Mouse (Mus musculus): ENCODE data around the gene Tomm20. TPM values are rescaled to one million over a fixed set of nuclear protein-coding genes. Genes with fewer than 3 reads are reported as not detected.

The Tomm20 gene
- polyA plus RNA-seq, 1 experiment from 2014 or later, result 222 TPM

DNA sequence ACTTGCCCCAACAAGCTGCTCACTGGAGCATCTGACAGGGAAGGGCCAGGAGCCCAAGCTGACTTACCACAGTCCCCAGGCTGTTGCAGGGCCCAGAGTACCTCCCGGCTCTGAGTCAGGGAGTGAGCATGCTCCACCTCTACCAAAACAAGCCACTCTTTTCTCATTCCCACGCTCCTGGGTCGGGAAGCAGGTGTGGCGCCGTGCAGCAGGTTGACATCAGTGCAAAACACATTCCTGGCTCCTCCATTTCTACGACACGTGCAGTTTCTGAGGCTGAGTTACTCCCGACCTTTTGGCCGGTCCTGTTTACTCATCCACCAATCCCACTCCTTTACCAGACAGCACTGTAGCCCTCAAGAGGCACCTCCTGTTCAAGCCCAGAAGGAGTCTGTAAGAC is 37.7 kb downstream of the Tomm20 start:
- Histone ChIP-seq H3K36me3 (ENCODE audit: control insufficient read depth, insufficient read depth, low read length) (no peaks in the 10 kb centered on the region), H3K9ac (replicated peaks; ENCODE audit: low read depth, low read length) (no peak overlapping the region), H3K27me3 (ENCODE audit: control insufficient read depth, insufficient read depth, low read length) (no peaks in the 10 kb centered on the region), H3K4me1 (ENCODE audit: control insufficient read depth, insufficient read depth, low read length) (no peaks in the 10 kb centered on the region), H3K4me2 (ENCODE audit: low read depth, low read length) (no peak overlapping the region), H3K9me3 (ENCODE audit: control insufficient read depth, low read length) (no peaks in the 10 kb centered on the region), H3K27ac (ENCODE audit: low read depth, low read length) (no peak overlapping the region), H3K4me3 (ENCODE audit: low read depth, low read length) (no peak overlapping the region)
- no peak for ATAC-seq (ENCODE audit: low read depth)
- 92% methylated on average over 9 of the region's 9 CpGs for WGBS

DNA sequence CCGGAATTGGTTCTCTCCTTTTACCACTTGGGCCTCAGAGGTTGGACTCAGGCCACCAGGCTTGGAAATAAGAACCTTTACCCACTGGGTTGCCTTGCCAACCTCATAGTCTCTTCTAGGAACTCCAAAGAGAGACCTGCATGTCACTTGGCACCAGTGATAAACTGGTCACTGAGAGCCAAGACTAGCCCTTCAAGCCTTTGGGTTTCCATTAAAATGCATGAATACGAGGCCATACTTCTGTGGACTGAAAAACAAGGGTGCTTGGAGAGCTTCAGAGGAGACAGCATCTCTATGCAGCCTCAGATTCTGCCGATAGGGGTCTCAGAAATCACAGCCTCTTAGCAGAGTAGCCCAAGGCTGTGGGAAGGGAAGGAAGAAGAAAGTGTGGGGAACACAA is 38.3 kb downstream of the Tomm20 start:
- Histone ChIP-seq H3K9me3 (ENCODE audit: control insufficient read depth, low read length) (no peaks in the 10 kb centered on the region), H3K27ac (ENCODE audit: low read depth, low read length) (no peak overlapping the region), H3K27me3 (ENCODE audit: control insufficient read depth, insufficient read depth, low read length) (no peaks in the 10 kb centered on the region), H3K36me3 (ENCODE audit: control insufficient read depth, insufficient read depth, low read length) (no peaks in the 10 kb centered on the region), H3K4me1 (ENCODE audit: control insufficient read depth, insufficient read depth, low read length) (no peaks in the 10 kb centered on the region), H3K9ac (replicated peaks; ENCODE audit: low read depth, low read length) (no peak overlapping the region), H3K4me2 (ENCODE audit: low read depth, low read length) (no peak overlapping the region), H3K4me3 (ENCODE audit: low read depth, low read length) (no peak overlapping the region)
- ATAC-seq (ENCODE audit: low read depth), result peak; percentile 65; the same call in 1 of the 2 replicates
- WGBS, result 74% methylated on average over 3 of the region's 3 CpGs

DNA sequence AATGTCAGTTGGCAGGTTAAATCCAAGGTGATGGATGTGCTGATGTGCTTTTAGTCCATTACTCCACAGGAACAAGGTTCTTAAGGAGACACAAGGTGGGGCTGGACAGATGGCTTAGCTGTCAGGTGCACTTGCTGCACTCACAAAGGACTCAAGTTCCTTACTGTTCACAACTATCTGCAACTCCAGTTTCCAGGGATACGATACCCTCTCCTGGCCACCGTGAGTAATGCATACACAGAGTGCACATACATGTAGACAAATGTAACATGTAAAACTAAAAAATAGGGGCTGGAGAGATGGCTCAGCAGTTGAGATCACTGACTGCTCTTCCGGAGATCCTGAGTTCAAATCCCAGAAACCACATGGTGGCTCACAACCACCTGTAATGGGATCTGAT is 40.3 kb downstream of the Tomm20 start:
- ATAC-seq (ENCODE audit: low read depth), result no peak

DNA sequence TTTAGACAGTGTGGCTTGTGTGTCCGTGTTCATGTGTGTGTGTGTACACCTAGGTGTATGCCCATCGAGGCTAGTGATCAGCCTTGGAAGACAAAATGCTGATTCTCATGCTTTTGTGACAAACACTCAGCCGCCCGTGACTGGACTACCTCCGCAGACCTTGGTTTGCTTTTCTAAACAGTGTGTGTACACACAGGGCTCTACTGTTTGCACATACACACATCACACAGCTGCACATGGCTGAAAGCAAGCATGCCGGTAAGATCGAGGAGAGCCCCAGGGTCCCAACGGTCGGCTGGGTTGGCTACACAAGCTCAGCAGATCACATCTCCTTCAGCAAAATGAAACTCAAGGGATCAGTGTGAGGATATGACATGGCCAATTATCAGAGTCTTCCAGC is 41.7 kb downstream of the Tomm20 start:
- ATAC-seq (ENCODE audit: low read depth), result no peak
- Histone ChIP-seq H3K9me3 (ENCODE audit: control insufficient read depth, low read length) (no peaks in the 10 kb centered on the region), H3K4me1 (ENCODE audit: control insufficient read depth, insufficient read depth, low read length) (no peaks in the 10 kb centered on the region), H3K36me3 (ENCODE audit: control insufficient read depth, insufficient read depth, low read length) (no peaks in the 10 kb centered on the region), H3K27ac (ENCODE audit: low read depth, low read length) (no peak overlapping the region), H3K4me3 (ENCODE audit: low read depth, low read length) (no peak overlapping the region), H3K9ac (replicated peaks; ENCODE audit: low read depth, low read length) (no peak overlapping the region), H3K27me3 (ENCODE audit: control insufficient read depth, insufficient read depth, low read length) (no peaks in the 10 kb centered on the region), H3K4me2 (ENCODE audit: low read depth, low read length) (no peak overlapping the region)
- 87% methylated on average over 9 of the region's 9 CpGs for WGBS

More for the DNA sequence above, 40.3 kb downstream of the Tomm20 start:
- 93% methylated on average over 3 of the region's 3 CpGs for WGBS
- Histone ChIP-seq H3K9me3 (ENCODE audit: control insufficient read depth, low read length) (no peaks in the 10 kb centered on the region), H3K9ac (replicated peaks; ENCODE audit: low read depth, low read length) (no peak overlapping the region), H3K4me1 (ENCODE audit: control insufficient read depth, insufficient read depth, low read length) (no peaks in the 10 kb centered on the region), H3K36me3 (ENCODE audit: control insufficient read depth, insufficient read depth, low read length) (no peaks in the 10 kb centered on the region), H3K27ac (ENCODE audit: low read depth, low read length) (no peak overlapping the region), H3K4me3 (ENCODE audit: low read depth, low read length) (no peak overlapping the region), H3K4me2 (ENCODE audit: low read depth, low read length) (no peak overlapping the region), H3K27me3 (ENCODE audit: control insufficient read depth, insufficient read depth, low read length) (no peaks in the 10 kb centered on the region)

DNA sequence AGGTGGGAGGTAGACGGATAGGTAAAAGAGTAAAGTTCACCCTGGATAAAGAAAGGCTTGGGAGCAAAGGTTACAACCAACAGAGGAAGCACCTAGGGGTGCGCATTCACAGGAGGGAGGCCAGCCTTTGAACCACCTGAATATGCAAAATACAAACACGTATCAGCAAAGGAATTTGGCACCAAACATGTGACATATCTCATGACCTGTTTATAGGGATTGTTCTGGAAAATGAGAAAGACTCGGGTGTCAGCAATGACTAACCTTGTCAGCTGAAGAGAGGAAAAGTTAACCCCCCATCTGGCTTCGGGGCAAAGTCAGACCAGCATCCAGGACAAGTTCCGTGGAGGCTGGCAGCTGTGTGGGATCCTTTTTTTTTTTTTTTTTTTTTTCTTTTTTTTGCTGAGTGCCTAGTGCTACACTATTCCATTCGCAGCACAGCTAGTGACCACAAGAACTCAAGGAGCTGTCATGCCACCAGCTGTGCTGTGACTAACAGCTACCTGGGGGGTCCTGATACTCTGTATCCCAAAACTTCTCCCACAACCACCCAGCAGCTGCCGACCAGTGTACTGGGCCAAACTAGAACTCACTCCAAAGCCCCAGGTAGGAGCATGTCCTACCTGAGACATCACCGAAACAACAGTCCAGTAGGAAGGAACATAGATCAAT is 42.3 kb downstream of the Tomm20 start:
- no peak overlapping the region for H3K9ac ChIP-seq (replicated peaks; ENCODE audit: low read depth, low read length)
- H3K4me2 ChIP-seq (ENCODE audit: low read depth, low read length), result no peak overlapping the region
- H3K27ac ChIP-seq (ENCODE audit: low read depth, low read length), result no peak overlapping the region
- no peaks in the 10 kb centered on the region for H3K9me3 ChIP-seq (ENCODE audit: control insufficient read depth, low read length)
- no peaks in the 10 kb centered on the region for H3K4me1 ChIP-seq (ENCODE audit: control insufficient read depth, insufficient read depth, low read length)
- no peaks in the 10 kb centered on the region for H3K27me3 ChIP-seq (ENCODE audit: control insufficient read depth, insufficient read depth, low read length)
- WGBS, result 81% methylated on average over 9 of the region's 9 CpGs
- H3K36me3 ChIP-seq (ENCODE audit: control insufficient read depth, insufficient read depth, low read length), result no peaks in the 10 kb centered on the region
- H3K4me3 ChIP-seq (ENCODE audit: low read depth, low read length), result no peak overlapping the region
- ATAC-seq (ENCODE audit: low read depth), result no peak

DNA sequence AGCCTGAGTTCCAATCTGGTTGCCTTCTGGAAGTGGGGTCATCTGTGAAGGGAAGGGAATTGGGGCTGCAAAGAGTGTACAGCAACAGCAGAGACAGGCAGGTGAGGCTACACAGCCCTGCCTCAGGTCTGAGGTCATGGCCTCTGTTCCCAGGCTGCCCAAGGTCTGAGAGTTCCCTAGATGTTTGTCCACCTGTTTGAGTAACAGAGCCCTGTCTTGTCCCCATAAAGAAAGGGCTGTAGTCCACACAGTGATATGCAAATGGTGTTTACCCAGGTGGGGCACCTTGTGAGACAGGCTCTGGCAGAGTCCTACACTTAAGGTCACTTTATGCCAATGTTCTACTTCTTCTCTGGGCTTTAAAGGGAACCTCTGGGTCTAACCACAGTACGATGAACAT is 44.0 kb downstream of the Tomm20 start:
- H3K36me3 ChIP-seq (ENCODE audit: control insufficient read depth, insufficient read depth, low read length), result no peaks in the 10 kb centered on the region
- H3K27me3 ChIP-seq (ENCODE audit: control insufficient read depth, insufficient read depth, low read length), result no peaks in the 10 kb centered on the region
- no peak overlapping the region for H3K27ac ChIP-seq (ENCODE audit: low read depth, low read length)
- H3K9ac ChIP-seq (replicated peaks; ENCODE audit: low read depth, low read length), result no peak overlapping the region
- 83% methylated on average over 1 of the region's 1 CpGs for WGBS
- H3K4me1 ChIP-seq (ENCODE audit: control insufficient read depth, insufficient read depth, low read length), result no peaks in the 10 kb centered on the region
- H3K4me3 ChIP-seq (ENCODE audit: low read depth, low read length), result no peak overlapping the region
- no peaks in the 10 kb centered on the region for H3K9me3 ChIP-seq (ENCODE audit: control insufficient read depth, low read length)
- no peak overlapping the region for H3K4me2 ChIP-seq (ENCODE audit: low read depth, low read length)
- ATAC-seq (ENCODE audit: low read depth), result no peak

DNA sequence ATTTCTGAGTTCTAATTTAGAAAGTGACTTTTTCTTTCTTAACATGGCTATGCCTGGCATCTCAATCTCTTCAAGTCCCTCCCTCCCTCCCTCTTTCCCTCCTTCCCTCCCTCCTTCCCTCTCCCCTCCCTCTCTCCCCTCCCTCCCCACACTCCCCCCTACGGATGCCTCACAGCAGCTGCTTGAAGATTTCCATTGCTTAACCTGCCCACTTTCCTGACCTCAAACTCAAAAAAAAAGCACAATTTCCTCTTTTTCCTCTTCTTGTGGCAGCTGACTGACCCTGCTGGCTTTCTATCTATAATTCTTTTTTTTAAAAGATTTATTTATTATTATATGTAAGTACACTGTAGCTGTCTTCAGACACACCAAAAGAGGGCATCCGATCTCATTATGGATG is 44.6 kb downstream of the Tomm20 start:
- no peaks in the 10 kb centered on the region for H3K36me3 ChIP-seq (ENCODE audit: control insufficient read depth, insufficient read depth, low read length)
- H3K4me2 ChIP-seq (ENCODE audit: low read depth, low read length), result no peak overlapping the region
- H3K27me3 ChIP-seq (ENCODE audit: control insufficient read depth, insufficient read depth, low read length), result no peaks in the 10 kb centered on the region
- no peaks in the 10 kb centered on the region for H3K4me1 ChIP-seq (ENCODE audit: control insufficient read depth, insufficient read depth, low read length)
- H3K4me3 ChIP-seq (ENCODE audit: low read depth, low read length), result no peak overlapping the region
- 65% methylated on average over 2 of the region's 2 CpGs for WGBS
- H3K27ac ChIP-seq (ENCODE audit: low read depth, low read length), result no peak overlapping the region
- ATAC-seq (ENCODE audit: low read depth), result no peak
- no peaks in the 10 kb centered on the region for H3K9me3 ChIP-seq (ENCODE audit: control insufficient read depth, low read length)
- H3K9ac ChIP-seq (replicated peaks; ENCODE audit: low read depth, low read length), result no peak overlapping the region

DNA sequence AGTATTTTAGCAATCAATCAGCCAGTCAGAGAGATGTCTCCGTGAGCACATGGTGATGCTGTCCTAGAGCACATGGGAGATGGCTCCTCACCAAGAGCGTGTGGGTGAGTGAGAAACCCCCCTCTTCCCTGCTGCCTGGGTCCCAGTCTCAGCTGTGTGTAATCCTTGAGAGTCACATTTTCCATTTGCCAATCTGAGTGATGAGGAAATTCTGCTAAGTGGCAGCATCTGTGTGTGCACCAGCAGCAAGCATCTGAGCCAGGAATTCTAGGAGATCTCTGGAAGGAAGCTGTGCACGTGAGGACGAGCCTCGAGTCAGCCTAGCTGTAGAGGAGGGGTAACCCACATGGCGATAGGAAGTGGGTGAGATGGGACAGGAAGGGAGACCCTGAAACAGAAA is 50.5 kb downstream of the Tomm20 start:
- Histone ChIP-seq H3K27ac (ENCODE audit: low read depth, low read length) (no peak overlapping the region), H3K9ac (replicated peaks; ENCODE audit: low read depth, low read length) (no peak overlapping the region), H3K4me1 (ENCODE audit: control insufficient read depth, insufficient read depth, low read length) (no peaks in the 10 kb centered on the region), H3K36me3 (ENCODE audit: control insufficient read depth, insufficient read depth, low read length) (no peaks in the 10 kb centered on the region), H3K4me2 (ENCODE audit: low read depth, low read length) (no peak overlapping the region), H3K27me3 (ENCODE audit: control insufficient read depth, insufficient read depth, low read length) (no peaks in the 10 kb centered on the region), H3K4me3 (ENCODE audit: low read depth, low read length) (no peak overlapping the region), H3K9me3 (ENCODE audit: control insufficient read depth, low read length) (no peaks in the 10 kb centered on the region)
- no peak for ATAC-seq (ENCODE audit: low read depth)
- WGBS, result 59% methylated on average over 6 of the region's 6 CpGs

DNA sequence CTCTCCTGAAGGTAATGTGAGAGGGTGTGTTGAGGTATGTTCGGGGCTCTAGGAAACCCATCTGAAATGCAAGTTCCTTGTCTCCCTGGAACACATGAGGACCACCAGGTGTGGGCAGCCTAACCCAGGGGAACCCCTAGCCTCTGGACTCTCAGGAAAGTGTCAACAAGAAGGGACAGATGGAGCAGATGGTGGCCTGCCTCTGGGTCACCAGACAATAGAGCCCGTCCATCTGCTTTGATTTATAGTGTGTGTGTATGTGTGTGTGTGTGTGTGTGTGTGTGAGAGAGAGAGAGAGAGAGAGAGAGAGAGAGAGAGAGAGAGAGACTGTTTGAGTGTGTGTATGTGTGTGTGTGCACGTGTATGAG is 58.0 kb downstream of the Tomm20 start:
- no peaks in the 10 kb centered on the region for H3K27me3 ChIP-seq (ENCODE audit: control insufficient read depth, insufficient read depth, low read length)

More for the DNA sequence above, 58.0 kb downstream of the Tomm20 start:
- Histone ChIP-seq H3K4me3 (ENCODE audit: low read depth, low read length) (no peak overlapping the region), H3K9me3 (ENCODE audit: control insufficient read depth, low read length) (no peaks in the 10 kb centered on the region), H3K9ac (replicated peaks; ENCODE audit: low read depth, low read length) (no peak overlapping the region), H3K36me3 (ENCODE audit: control insufficient read depth, insufficient read depth, low read length) (no peaks in the 10 kb centered on the region), H3K4me2 (ENCODE audit: low read depth, low read length) (no peak overlapping the region), H3K27ac (ENCODE audit: low read depth, low read length) (0 out of 2 replicates have a peak overlapping the region, but pooled peaks have one; percentile 39), H3K4me1 (ENCODE audit: control insufficient read depth, insufficient read depth, low read length) (peaks cover 7% of the 10 kb centered on the region; the same call in 1 of the 2 replicates)
- WGBS, result 68% methylated on average over 3 of the region's 3 CpGs
- ATAC-seq (ENCODE audit: low read depth), result no peak
